Comparison of ENCODE assay signal across 20 mouse cellular contexts in genomic region chr1:83748061-83748460, GRCm38 (mm10).
DNase-seq lines count a peak whose midpoint lies in the region; ATAC-seq and TF ChIP-seq lines count a peak whose summit lies in the region.
"Had no signal": no experiment of that assay in that cellular context is flagged by ENCODE, and none has a peak within 500 bp of the region (broad histone marks: within the 10 kb centered on the region; RNA-seq: fewer than 3 reads in every experiment).

No protein-coding gene starts in this region.

- 53% methylated on average over 3 of the region's 3 CpGs for WGBS in kidney, adult 2 months
- 43% methylated on average over 3 of the region's 3 CpGs for WGBS in kidney, embryonic 14.5 days
- 42% methylated on average over 3 of the region's 3 CpGs for WGBS in neural tube, embryonic 12.5 days

- TF ChIP-seq CTCF in kidney, adult 2 months (conservative IDR thresholded peaks at IDR 0.05; ENCODE audit: insufficient read depth, insufficient read length, low read depth, low read length), result no peak
- TF ChIP-seq CTCF in brain, embryonic 14.5 days (IDR thresholded peaks at IDR 0.05; ENCODE audit: borderline replicate concordance, extremely low read depth, insufficient read depth, insufficient read length), result no peak

- H3K9me3 ChIP-seq in kidney, embryonic 14.5 days (ENCODE audit: control insufficient read depth, low read length), result no peaks in the 10 kb centered on the region
- no peaks in the 10 kb centered on the region for H3K9me3 ChIP-seq in neural tube, embryonic 12.5 days
- H3K9me3 ChIP-seq: embryonic facial prominence, embryonic 10.5 days; heart, embryonic 15.5 days; limb, embryonic 13.5 days; liver, embryonic 13.5 days had no signal

- H3K36me3 ChIP-seq in kidney, adult 2 months (ENCODE audit: control insufficient read depth, insufficient read depth, low read length), result no peaks in the 10 kb centered on the region
- no peaks in the 10 kb centered on the region for H3K36me3 ChIP-seq in kidney, embryonic 14.5 days (ENCODE audit: control insufficient read depth, insufficient read depth, low read length)
- H3K36me3 ChIP-seq in neural tube, embryonic 12.5 days, result no peaks in the 10 kb centered on the region
- H3K36me3 ChIP-seq: embryonic facial prominence, embryonic 10.5 days; heart, embryonic 15.5 days; limb, embryonic 13.5 days; liver, embryonic 13.5 days had no signal

- no peak overlapping the region for H3K27ac ChIP-seq in kidney, adult 2 months (ENCODE audit: insufficient read depth, low read depth, low read length)
- H3K27ac ChIP-seq in kidney, embryonic 14.5 days (ENCODE audit: low read depth, low read length), result no peak overlapping the region
- no peak overlapping the region for H3K27ac ChIP-seq in neural tube, embryonic 12.5 days
- H3K27ac ChIP-seq: embryonic facial prominence, embryonic 10.5 days; heart, embryonic 15.5 days; limb, embryonic 13.5 days; liver, embryonic 13.5 days; stomach, postnatal 0 days had no signal

- H3K4me3 ChIP-seq in kidney, adult 2 months (ENCODE audit: insufficient read depth, low read depth, low read length), result no peak overlapping the region
- H3K4me3 ChIP-seq in kidney, embryonic 14.5 days (ENCODE audit: low read length), result no peak overlapping the region
- no peak overlapping the region for H3K4me3 ChIP-seq in neural tube, embryonic 12.5 days
- H3K4me3 ChIP-seq: embryonic facial prominence, embryonic 10.5 days; heart, embryonic 15.5 days; limb, embryonic 13.5 days; liver, embryonic 13.5 days had no signal

- no peak for DNase-seq in frontal cortex, adult 2 months (ENCODE audit: extremely low spot score in 1 of 2, low spot score in 1 of 2)
- peak; percentile 12 for DNase-seq in kidney, adult 2 months
- peak; percentile 60 for DNase-seq in brain, embryonic 14.5 days (ENCODE audit: low read depth)
- no peak for DNase-seq in MN1 (ENCODE audit: low spot score)
- DNase-seq: adrenal gland, postnatal 36 days; cerebellum, adult 2 months; cerebellum, postnatal 36 days; heart, adult 18-20 months; kidney, adult 18-20 months; liver, embryonic 13.5 days; lung, embryonic 14.5 days; lung, postnatal 36 days; right cerebral cortex, postnatal 4 days had no signal

- H3K27me3 ChIP-seq in kidney, adult 2 months (replicated peaks; ENCODE audit: control insufficient read depth, insufficient read depth, low read length), result no peaks in the 10 kb centered on the region; the same call in 1 of the 2 replicates
- no peaks in the 10 kb centered on the region for H3K27me3 ChIP-seq in kidney, embryonic 14.5 days (ENCODE audit: control insufficient read depth, insufficient read depth, low read length)
- H3K27me3 ChIP-seq in neural tube, embryonic 12.5 days (replicated peaks), result no peaks in the 10 kb centered on the region
- H3K27me3 ChIP-seq: heart, embryonic 15.5 days; limb, embryonic 13.5 days; liver, embryonic 13.5 days had no signal

- H3K4me2 ChIP-seq in kidney, embryonic 14.5 days (replicated peaks; ENCODE audit: low read depth, low read length), result no peak overlapping the region
- no peak overlapping the region for H3K4me2 ChIP-seq in neural tube, embryonic 12.5 days (replicated peaks)
- H3K4me2 ChIP-seq: heart, embryonic 15.5 days; limb, embryonic 13.5 days; liver, embryonic 13.5 days; lung, embryonic 14.5 days had no signal

- H3K4me1 ChIP-seq in kidney, adult 2 months (ENCODE audit: control insufficient read depth, insufficient read depth, low read length), result no peaks in the 10 kb centered on the region
- H3K4me1 ChIP-seq in kidney, embryonic 14.5 days (ENCODE audit: control insufficient read depth, insufficient read depth, low read length), result no peaks in the 10 kb centered on the region
- no peaks in the 10 kb centered on the region; the same call in 1 of the 2 replicates for H3K4me1 ChIP-seq in neural tube, embryonic 12.5 days
- H3K4me1 ChIP-seq: embryonic facial prominence, embryonic 10.5 days; heart, embryonic 15.5 days; limb, embryonic 13.5 days; liver, embryonic 13.5 days had no signal

- no peak overlapping the region for H3K9ac ChIP-seq in kidney, embryonic 14.5 days (ENCODE audit: low read depth, low read length)
- no peak overlapping the region for H3K9ac ChIP-seq in neural tube, embryonic 12.5 days
- H3K9ac ChIP-seq: heart, embryonic 15.5 days; limb, embryonic 13.5 days; liver, embryonic 13.5 days; lung, embryonic 14.5 days had no signal

- ATAC-seq in frontal cortex, adult (ENCODE audit: low TSS enrichment), result peak; percentile 24; the same call in 1 of the 2 replicates
- no peak for ATAC-seq in kidney, embryonic 14.5 days (ENCODE audit: low FRiP score, low TSS enrichment)
- peak; percentile 56; the same call in 1 of the 2 replicates for ATAC-seq in neural tube, embryonic 12.5 days (ENCODE audit: low FRiP score, low read depth)

- no peak for TF ChIP-seq POLR2A in kidney, adult 2 months (IDR thresholded peaks at IDR 0.05; ENCODE audit: low read depth, low read length)
- no peak for TF ChIP-seq POLR2A in brain, embryonic 14.5 days (IDR thresholded peaks at IDR 0.05; ENCODE audit: borderline replicate concordance, extremely low read depth, insufficient read depth, insufficient read length, poor library complexity, severe bottlenecking)

Comparison
In these comparisons a context has a peak if more than half of its experiments do, and no peak if none do; other contexts are left out.
1. DNase-seq: peak in kidney, adult 2 months (single experiment) and brain, embryonic 14.5 days (single experiment); none in frontal cortex, adult 2 months (0 of 2) and MN1 (single experiment).